Mouse (Mus musculus) kidney, postnatal 25 days (tissue): ENCODE measurements at regions not wholly inside any gene's neighbourhood (a gene's known extent, or its start where the extent isn't known, plus 50 kb on each side); places are given as distances from the start of the nearest gene placed in this dataset.
"Not testable (repeated sequence)": the region's sequence is repeated elsewhere in the genome, so short reads cannot be mapped to it uniquely, and the experiment has no call there.

ENCODE experiments used
- DNase-seq, 2 experiments: peaks; one replicate each; pipeline ENCODE4 v3.0.0; 2021; ENCODE audit warnings: mixed read lengths in 2 of 2

DNA sequence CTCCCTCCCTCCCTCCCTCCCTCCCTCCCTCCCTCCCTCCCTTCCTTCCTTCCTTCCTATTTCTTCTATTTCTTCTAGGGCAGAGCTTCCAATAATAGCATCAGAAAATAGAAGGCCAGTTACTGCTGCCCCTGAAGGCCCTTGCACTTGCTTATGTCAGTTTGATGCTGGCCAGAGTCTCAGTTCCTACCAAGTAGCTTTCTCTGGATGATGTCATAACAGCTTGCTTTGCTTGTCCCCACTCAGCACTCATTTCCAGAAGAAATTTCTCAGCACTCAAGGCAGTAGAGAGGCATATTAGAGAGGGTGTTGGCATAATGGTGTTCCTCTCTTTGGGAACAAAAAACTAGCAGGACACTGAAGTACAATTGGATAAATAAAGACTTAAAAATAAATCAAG, 811.6 kb upstream of the 4930444P10Rik start:
- DNase-seq, result no peak

DNA sequence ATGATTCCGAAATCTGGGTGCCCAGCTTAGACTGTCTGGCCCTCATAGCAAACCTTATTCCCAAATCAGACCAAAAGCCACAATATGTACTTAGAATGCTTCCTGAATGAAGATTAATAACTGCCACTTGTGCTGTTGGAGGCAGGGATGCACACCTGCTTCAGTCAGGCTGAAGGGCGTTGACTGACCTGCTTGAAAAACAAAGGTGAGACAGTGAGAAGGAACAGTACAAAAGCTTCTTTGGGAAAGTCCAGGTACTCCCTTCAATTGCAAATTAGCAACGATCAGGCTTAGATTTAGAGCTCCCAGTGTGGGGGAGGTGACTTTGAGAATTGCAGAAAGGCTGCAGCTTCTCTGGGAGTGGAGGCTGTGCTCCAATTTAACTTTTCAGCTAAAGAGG, 775.3 kb upstream of the 4930444P10Rik start:
- DNase-seq, result not testable (repeated sequence)

DNA sequence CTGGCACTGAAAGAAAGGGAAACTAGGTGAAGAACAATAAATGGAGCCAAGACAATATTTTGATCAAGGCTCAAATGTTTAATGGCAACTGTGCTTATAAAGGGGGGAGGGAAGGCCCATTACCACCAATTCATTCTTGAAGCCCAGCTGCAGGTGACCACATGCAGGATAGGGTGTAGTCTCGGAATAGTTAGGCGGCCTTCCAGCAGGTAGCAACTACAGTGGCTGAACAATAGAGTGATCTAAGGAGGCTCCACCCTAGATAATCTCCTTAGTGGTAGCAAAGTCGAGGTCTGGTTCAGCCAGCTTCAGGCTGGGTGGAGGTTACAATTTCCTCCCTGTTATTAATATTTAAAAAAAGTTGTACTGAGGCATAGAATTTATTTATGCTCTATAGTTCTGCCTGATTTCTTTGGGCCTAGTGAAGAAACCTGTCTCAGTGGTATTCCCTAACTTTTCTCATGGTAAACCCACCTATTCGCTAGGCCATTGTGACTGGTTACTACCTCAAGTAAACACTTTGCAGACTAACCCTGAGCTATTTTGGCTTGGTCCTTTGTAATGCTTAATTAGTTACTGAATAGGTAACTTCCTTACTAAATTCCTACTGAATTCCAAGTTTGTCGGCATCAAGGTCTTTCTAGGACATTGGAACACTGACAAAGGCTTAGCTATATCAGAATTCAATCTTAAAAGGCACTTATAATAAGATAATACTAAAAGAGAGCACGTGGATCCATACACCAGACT, 774.1 kb upstream of the 4930444P10Rik start:
- DNase-seq, result not testable (repeated sequence)

DNA sequence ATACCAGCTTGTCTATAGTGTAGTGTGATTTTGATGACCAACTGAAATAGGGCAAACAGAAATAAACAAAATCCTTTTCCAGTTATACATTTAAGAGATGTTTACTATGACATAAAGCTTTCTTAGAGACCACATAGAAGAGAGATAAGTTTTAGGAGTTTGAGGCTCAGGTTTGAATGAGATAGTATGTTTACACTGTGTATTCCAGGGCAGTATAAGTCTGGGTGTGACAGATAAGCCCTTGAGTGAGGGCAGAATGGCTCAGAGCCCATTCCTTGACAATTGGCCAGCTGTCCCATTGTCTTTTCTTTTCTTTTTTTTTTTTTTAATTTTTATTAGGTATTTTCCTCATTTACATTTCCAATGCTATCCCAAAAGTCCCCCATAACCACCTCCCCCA, 744.0 kb upstream of the 4930444P10Rik start:
- DNase-seq, result no peak

DNA sequence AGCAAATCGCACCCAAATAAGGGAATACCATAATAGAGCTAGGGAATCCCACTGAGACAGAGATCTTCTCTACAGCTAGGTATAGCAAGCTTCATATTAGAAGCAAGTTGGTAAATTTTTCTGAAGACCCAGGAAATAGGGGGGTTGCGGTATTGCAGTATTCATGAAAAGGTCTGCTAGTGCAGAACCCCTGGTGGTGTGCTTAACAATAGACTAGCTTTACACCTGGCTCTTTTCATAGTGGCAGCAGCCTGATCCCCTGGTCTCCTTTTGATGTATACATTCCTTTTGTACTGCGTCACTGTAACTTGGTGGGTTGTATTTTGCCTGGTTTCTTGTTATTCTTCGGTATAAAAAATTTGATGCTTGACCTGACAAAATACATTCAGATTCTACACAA, 731.6 kb upstream of the 4930444P10Rik start:
- DNase-seq, result not testable (repeated sequence)

DNA sequence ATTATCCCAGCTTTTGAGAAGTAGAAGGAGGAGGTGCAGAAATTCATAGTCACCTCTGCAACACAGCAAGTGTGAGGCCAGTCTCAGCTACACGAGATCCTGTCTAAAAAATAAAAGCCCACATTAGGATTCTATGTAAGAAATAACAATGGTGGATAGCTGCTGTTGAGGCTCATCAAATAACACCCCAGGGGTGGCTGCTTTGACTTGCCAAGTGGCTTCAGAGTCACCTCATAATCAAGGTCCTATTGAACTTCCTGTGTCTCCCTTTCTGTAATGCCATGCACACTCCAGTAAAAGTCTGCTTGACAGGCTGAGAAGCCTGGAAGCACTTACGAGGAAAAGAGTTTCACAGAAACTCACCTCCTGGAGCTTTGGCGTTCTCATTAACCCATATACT, 730.9 kb upstream of the 4930444P10Rik start:
- DNase-seq, result no peak

DNA sequence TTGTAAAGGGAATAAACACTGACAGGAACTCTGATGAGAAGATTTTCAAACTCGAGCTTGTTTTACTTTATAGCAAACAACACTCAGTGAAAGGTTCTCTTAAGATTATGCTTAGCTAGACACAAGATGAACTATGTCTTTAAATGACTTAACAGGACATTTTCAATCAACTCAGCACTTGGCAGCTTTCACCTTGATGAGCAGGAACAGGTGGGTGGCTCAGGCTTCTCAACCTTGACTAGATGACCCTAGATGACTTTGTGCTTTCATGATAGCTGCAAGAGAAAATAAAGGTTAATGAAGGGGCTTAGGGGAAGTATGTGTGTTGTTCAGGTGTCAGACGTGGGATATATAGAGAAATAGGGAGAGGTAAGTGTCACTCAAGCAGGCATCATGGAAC, 728.1 kb upstream of the 4930444P10Rik start:
- no peak for DNase-seq

DNA sequence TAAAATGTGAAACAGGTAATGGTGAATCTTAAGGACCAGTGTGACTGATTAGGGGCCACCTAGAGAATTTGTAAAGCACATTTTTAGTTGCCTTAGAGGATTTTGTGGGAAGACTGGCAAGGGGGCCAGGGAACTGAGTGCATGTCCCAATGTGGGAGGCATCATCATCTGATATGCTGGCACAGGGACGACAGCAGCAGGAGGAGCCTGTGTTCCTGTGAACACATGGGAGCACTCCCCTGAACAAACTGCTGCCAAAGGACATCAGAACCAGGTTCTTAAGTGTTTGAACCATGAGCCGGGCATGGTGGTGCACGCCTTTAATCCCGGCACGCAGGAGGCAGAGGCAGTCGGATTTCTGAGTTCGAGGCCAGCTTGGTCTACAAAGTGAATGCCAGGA, 723.4 kb upstream of the 4930444P10Rik start:
- DNase-seq, result no peak

DNA sequence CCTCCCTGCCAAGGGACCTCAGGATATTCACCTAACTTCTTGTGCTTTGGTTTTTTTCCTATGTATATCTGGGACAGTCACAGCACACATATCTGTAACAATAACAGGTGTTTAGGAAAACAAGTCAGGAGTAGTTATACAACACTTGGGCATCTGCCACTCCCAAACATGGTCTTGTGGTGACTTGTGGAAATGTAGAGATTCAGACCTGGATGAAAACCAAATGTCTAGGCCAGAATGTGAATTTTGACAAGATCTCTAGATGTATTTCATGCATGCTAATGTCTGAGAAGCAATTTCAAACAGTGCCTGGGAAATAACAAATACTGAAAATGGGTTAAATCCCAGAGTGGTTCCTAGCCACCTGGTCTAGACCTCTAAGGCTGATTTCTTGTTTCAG, 722.6 kb upstream of the 4930444P10Rik start:
- DNase-seq, result no peak

DNA sequence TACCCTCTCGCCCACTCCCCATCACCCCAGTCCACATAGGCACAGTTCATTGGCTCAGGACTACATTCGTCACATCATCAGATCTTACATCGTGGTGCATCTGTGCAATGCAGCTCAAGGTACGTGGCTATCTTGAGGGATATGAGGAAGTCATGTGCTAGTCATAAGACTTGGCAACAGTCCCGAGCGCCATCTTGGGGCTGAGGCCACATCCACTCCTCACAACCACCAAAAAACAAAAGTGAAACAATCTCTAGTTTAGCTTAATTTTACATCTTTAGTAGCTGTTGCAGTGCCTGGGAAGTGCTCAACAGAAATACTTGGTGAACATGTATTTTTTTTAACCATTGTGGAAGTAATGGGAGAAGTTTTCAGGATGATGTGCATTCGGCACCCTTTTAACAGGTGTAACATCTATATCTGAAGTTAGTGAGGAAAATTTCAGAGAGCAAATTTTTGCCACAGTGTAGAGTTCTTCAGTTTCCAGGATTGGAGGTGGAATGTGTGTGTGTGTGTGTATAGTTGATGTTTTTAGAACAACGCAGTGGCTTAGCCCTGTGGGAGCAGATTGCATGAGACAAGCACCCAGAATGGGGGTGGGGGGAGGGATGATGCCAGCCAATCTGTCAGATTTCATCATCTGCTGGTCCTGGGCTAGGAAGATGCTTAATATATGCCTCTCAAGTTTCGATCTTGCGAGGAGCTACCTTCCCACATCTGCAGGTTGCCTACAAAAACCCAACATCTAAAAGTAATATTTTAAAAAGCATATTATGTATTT, 716.4 kb upstream of the 4930444P10Rik start:
- DNase-seq, result no peak

DNA sequence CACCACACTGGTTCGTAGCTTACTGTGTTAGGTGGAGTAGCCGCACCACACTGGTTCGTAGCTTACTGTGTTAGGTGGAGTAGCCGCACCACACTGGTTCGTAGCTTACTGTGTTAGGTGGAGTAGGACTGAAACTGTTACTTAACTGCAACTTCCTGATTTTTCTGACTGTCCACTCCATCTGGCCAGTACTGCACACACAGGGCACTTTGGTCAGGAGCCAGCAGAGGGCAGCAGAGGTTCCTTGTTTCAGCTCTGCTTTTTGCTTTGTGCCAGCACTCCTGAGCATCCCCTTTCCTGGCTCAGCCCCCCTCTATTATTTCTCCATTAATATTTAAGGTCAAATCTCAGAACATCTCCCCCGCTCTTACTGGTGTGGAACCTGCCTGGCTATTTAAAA, 705.2 kb upstream of the 4930444P10Rik start:
- peak; percentile 76 to 89 for DNase-seq

DNA sequence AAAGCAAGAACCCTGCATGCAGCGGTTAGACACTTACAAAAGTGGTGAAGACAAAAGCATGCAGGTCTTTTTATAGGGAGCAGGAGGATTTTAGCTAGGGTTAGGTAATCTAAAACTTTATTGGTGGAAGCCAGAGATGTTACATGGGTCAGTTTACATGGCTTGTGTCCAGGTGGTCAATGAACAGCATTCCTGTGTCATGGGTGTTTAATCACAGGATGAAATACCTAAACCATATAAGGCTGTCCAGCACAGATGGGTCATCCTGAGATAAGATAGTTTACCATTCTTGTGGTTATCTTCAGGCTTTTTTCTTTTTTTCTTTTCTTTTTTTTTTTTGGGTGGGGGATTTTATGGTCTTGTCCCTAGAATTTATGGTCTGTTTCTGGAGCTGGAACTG, 703.3 kb upstream of the 4930444P10Rik start:
- no peak for DNase-seq

DNA sequence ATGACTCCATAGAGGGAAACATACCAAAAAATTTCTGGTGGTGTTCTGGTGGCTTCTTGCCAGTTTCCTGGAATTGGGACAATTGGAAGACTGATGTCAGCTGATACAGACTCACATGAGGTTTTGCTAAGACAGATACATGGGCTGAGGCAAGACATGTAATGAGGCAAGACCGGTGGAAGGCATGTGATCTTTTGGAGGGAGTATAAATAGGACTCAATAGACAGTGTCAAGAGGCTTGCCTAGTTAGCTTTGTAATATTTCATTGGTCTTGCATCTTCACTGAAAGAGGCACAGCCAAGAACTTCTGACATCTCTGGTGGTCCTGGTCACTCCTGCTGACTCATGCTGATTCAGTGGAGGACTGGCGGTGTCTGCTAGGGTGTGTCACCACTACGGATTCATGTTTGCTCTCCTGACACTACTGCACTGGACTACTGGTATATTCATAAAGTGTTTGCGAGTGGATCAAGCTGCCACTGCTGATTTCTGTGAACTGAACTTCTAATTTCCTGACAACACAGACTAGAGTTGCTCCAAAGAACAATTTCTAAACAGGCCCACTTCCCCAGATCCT, 697.7 kb upstream of the 4930444P10Rik start:
- DNase-seq, result no peak

DNA sequence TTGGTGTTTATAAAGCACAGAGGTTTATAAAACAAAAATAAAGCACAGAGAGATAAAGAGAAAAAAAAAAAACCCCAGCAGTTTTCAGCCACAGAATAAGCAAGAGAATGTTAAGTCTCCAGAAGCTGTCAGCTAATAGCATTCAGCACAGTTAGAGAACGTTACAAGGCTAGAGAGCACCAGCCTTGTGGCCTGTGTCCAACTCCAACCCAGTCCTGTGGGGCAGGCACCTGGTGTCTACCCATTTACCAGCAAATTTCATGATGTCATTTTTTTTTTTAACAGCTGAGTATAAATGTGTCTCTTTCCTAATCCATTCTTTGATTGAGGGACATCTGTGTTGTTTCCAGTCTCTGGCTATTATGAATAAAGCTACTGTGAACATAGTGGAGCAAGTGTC, 686.7 kb upstream of the 4930444P10Rik start:
- DNase-seq, result no peak

DNA sequence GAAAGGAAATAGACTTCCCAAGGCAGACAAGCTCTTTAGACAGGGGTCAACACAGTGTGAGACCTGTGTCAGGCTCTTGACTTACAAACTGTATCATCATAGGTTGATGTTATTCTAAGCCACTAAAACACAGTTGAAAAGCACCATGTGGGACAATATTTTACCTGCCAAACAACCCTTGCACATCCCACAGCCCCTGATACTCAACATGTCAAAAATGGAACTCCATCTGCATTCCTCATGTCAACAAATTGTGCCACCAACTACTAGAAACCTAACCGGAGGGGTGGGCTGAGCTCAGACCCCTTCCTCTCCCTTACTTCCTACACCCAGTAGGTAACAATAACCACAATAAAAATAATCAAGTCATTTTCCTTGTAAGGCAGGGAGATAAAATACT, 667.8 kb upstream of the 4930444P10Rik start:
- DNase-seq, result no peak
